Mouse (Mus musculus) cerebellum, adult 11-12 months (tissue): Measurements from ENCODE around the gene Hbs1l.
"Not testable (repeated sequence)": the region's sequence is repeated elsewhere in the genome, so short reads cannot be mapped to it uniquely, and the experiment has no call there.

Experiments used
- DNase-seq: peaks from one replicate; pipeline ENCODE4 v3.0.0; 2022

The Hbs1l gene

GRCm38 (mm10) chr10:21361871-21362270, 66.1 kb downstream of the Hbs1l start:
- no peak for DNase-seq

GRCm38 (mm10) chr10:21363297-21363696, 67.5 kb downstream of the Hbs1l start:
- DNase-seq, result no peak

- DNase-seq, result no peak
Measured at GRCm38 (mm10) chr10:21364946-21365345, 69.2 kb downstream of the Hbs1l start.

GRCm38 (mm10) chr10:21365897-21366296, 70.1 kb downstream of the Hbs1l start:
- no peak for DNase-seq

GRCm38 (mm10) chr10:21366471-21366870, 70.7 kb downstream of the Hbs1l start:
- DNase-seq, result no peak

- no peak for DNase-seq
Measured at GRCm38 (mm10) chr10:21367481-21367880, 71.7 kb downstream of the Hbs1l start.

GRCm38 (mm10) chr10:21369586-21369985, 73.8 kb downstream of the Hbs1l start:
- DNase-seq, result no peak

- DNase-seq, result no peak
Measured at GRCm38 (mm10) chr10:21372271-21372670, 76.5 kb downstream of the Hbs1l start.

- no peak for DNase-seq
Measured at GRCm38 (mm10) chr10:21376682-21377473, 81.1 kb downstream of the Hbs1l start, which contains the start of gene Aldh8a1. Aldh8a1 (plus strand) TSS chr10:21377291.

- no peak for DNase-seq
Measured at GRCm38 (mm10) chr10:21378196-21378944, 82.6 kb downstream of the Hbs1l start.

- DNase-seq, result no peak
Measured at GRCm38 (mm10) chr10:21382914-21383313, 87.1 kb downstream of the Hbs1l start.

- DNase-seq, result no peak
Measured at GRCm38 (mm10) chr10:21385111-21385663, 89.4 kb downstream of the Hbs1l start.

GRCm38 (mm10) chr10:21389075-21389474, 93.3 kb downstream of the Hbs1l start:
- DNase-seq, result no peak

- DNase-seq, result no peak
Measured at GRCm38 (mm10) chr10:21390440-21390839, 94.7 kb downstream of the Hbs1l start.

- DNase-seq, result no peak
Measured at GRCm38 (mm10) chr10:21391286-21391685, 95.5 kb downstream of the Hbs1l start.

- DNase-seq, result no peak
Measured at GRCm38 (mm10) chr10:21393390-21393789, 97.6 kb downstream of the Hbs1l start.

- no peak for DNase-seq
Measured at GRCm38 (mm10) chr10:21395426-21396139, 99.8 kb downstream of the Hbs1l start.

GRCm38 (mm10) chr10:21398873-21399425, 103.2 kb downstream of the Hbs1l start:
- DNase-seq, result not testable (repeated sequence)

GRCm38 (mm10) chr10:21399622-21400021, 103.8 kb downstream of the Hbs1l start:
- DNase-seq, result no peak

- no peak for DNase-seq
Measured at GRCm38 (mm10) chr10:21400031-21400430, 104.3 kb downstream of the Hbs1l start.

- no peak for DNase-seq
Measured at GRCm38 (mm10) chr10:21400453-21400852, 104.7 kb downstream of the Hbs1l start.

GRCm38 (mm10) chr10:21401259-21401658, 105.5 kb downstream of the Hbs1l start:
- DNase-seq, result no peak

- no peak for DNase-seq
Measured at GRCm38 (mm10) chr10:21404822-21405221, 109.0 kb downstream of the Hbs1l start.
